In the genomic region with DNA sequence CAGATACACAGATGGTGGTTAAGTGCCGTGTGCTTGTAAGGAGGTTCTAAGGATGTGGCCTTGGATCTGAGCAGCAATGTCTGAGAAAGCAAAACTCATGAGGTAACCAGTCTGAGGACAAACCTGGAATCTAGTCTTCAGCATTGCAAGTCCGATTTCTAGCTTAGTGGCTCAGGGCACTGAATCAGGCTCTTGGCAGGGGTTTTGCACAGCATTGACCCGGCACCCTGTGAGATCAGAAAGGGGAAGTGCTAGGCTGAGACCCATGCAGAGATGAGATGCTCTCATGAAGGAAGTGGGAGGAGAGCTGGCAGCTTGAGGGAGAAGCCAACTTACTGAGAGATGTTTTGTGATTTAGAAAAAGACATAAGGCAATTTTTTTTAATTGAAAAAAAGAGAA, we compare ENCODE assay signal across 9 mouse cellular contexts.
DNase-seq lines count a peak whose midpoint lies in the region; ATAC-seq and TF ChIP-seq lines count a peak whose summit lies in the region.
"Had no signal": no experiment of that assay in that cellular context is flagged by ENCODE, and none has a peak within 500 bp of the region (broad histone marks: within the 10 kb centered on the region; RNA-seq: fewer than 3 reads in every experiment).

No protein-coding gene starts in this region.

- TF ChIP-seq EP300 in ES-Bruce4 (IDR thresholded peaks at IDR 0.05; ENCODE audit: insufficient read depth, low read depth, low read length), result no peak

- intact Hi-C loops in heart, postnatal 36 days (cut with DNase I), result loop anchor here (1.0 to 5.0 kb wide), 4 partner anchors 17 to 586 kb away; a partner anchor contains a TSS

- H3K9me3 ChIP-seq in ES-Bruce4 (replicated peaks; ENCODE audit: control insufficient read depth, insufficient read depth, low read length, poor library complexity, severe bottlenecking), result no peaks in the 10 kb centered on the region; the same call in 1 of the 2 replicates
- H3K9me3 ChIP-seq in heart, embryonic 15.5 days (replicated peaks), result no peaks in the 10 kb centered on the region
- no peaks in the 10 kb centered on the region for H3K9me3 ChIP-seq in forebrain, embryonic 15.5 days

- H3K27ac ChIP-seq in ES-Bruce4 (ENCODE audit: insufficient read depth, low read length), result no peak overlapping the region
- H3K27ac ChIP-seq in heart, embryonic 15.5 days, result peak overlapping the region; percentile 81; the same call in 1 of the 2 replicates
- no peak overlapping the region for H3K27ac ChIP-seq in forebrain, embryonic 15.5 days (replicated peaks)

- no peak overlapping the region for H3K4me2 ChIP-seq in heart, embryonic 15.5 days
- no peak overlapping the region for H3K4me2 ChIP-seq in forebrain, embryonic 15.5 days (replicated peaks)

- WGBS in heart, embryonic 15.5 days, result 64% methylated on average over 3 of the region's 3 CpGs
- WGBS in forebrain, embryonic 15.5 days, result 59% methylated on average over 3 of the region's 3 CpGs

- H3K4me3 ChIP-seq in ES-Bruce4 (ENCODE audit: low read depth, low read length), result no peak overlapping the region
- no peak overlapping the region for H3K4me3 ChIP-seq in heart, embryonic 15.5 days
- H3K4me3 ChIP-seq in forebrain, embryonic 15.5 days, result no peak overlapping the region

- peaks cover 12% of the 10 kb centered on the region for H3K4me1 ChIP-seq in ES-Bruce4 (ENCODE audit: control insufficient read depth, insufficient read depth, low read length)
- H3K4me1 ChIP-seq in heart, embryonic 15.5 days (replicated peaks), result peaks cover 46% of the 10 kb centered on the region
- H3K4me1 ChIP-seq in forebrain, embryonic 15.5 days, result peaks cover 15% of the 10 kb centered on the region

- no peaks in the 10 kb centered on the region for H3K27me3 ChIP-seq in ES-Bruce4 (ENCODE audit: control insufficient read depth, insufficient read depth, low read length, poor library complexity, severe bottlenecking)
- H3K27me3 ChIP-seq in heart, embryonic 15.5 days, result no peaks in the 10 kb centered on the region
- H3K27me3 ChIP-seq in forebrain, embryonic 15.5 days, result no peaks in the 10 kb centered on the region; the same call in 1 of the 2 replicates
- H3K27me3 ChIP-seq: hindbrain, embryonic 15.5 days had no signal

- H3K36me3 ChIP-seq in ES-Bruce4 (ENCODE audit: control insufficient read depth, insufficient read depth, low read length, poor library complexity, severe bottlenecking), result no peaks in the 10 kb centered on the region
- no peaks in the 10 kb centered on the region for H3K36me3 ChIP-seq in heart, embryonic 15.5 days
- H3K36me3 ChIP-seq in forebrain, embryonic 15.5 days, result no peaks in the 10 kb centered on the region
- H3K36me3 ChIP-seq: hindbrain, embryonic 15.5 days had no signal

- no peak for TF ChIP-seq CTCF in ES-Bruce4 (IDR thresholded peaks at IDR 0.05; ENCODE audit: low read depth, low read length)

- H3K9ac ChIP-seq in ES-Bruce4 (ENCODE audit: low read depth, poor library complexity, severe bottlenecking), result peak overlapping the region; percentile 51; the same call in 1 of the 2 replicates
- no peak overlapping the region for H3K9ac ChIP-seq in heart, embryonic 15.5 days
- no peak overlapping the region for H3K9ac ChIP-seq in forebrain, embryonic 15.5 days (replicated peaks)

- DNase-seq in heart, adult 11 months, result peak; percentile 97
- no peak for DNase-seq in heart, postnatal 36 days
- peak; percentile 78 for DNase-seq in lung, postnatal 36 days
- DNase-seq in cerebellum, adult 11 months, result no peak
- DNase-seq in cerebellum, postnatal 4 days (ENCODE audit: low spot score in 2 of 2), result no peak

- no peak for ATAC-seq in heart, embryonic 15.5 days (replicated peaks; ENCODE audit: insufficient number of reproducible peaks, insufficient read depth, low FRiP score, low read depth)
- no peak for ATAC-seq in forebrain, embryonic 15.5 days (replicated peaks)

- TF ChIP-seq POLR2A in ES-Bruce4 (IDR thresholded peaks at IDR 0.05; ENCODE audit: insufficient read depth, low read length), result no peak

Comparison
In these comparisons a context has a peak if more than half of its experiments do, and no peak if none do; other contexts are left out.
1. DNase-seq: peak in heart, adult 11 months (single experiment) and lung, postnatal 36 days (single experiment); none in heart, postnatal 36 days (0 of 2), cerebellum, adult 11 months (single experiment) and cerebellum, postnatal 4 days (0 of 2).